Mouse (Mus musculus): ENCODE results near the gene Usp39.

- TF ChIP-seq POLR2A (IDR thresholded peaks at IDR 0.05; ENCODE audit: low read depth, low read length): no peak
- TF ChIP-seq CTCF (IDR thresholded peaks at IDR 0.05; ENCODE audit: extremely low read depth, insufficient read depth, insufficient read length, insufficient replicate concordance): no peak
These were observed 41.5 kb downstream of the Usp39 start for GRCm38 (mm10) chr6:72303510-72303909.

Measured in spleen, adult 2 months (tissue).